Mouse (Mus musculus) midbrain, embryonic 14.5 days (tissue): Measurements from ENCODE around the gene Tcte2. TPM values are rescaled to one million over a fixed set of nuclear protein-coding genes. Genes with fewer than 3 reads are reported as not detected.

Source experiments
- ATAC-seq: fragments of 200-750 bp; cut with Nextera tagmentation; 2 replicates; pipeline ENCODE4 v1.8.0; 2017; ENCODE audit warnings: moderate number of reproducible peaks, moderate library complexity; ENCODE audit not compliant: low FRiP score, low TSS enrichment
- DNase-seq: peaks from one replicate; pipeline ENCODE4 v3.0.0-alpha.2; 2015
- H3K27ac ChIP-seq: fragments of 300-500 bp; sonication (generic); replicated peaks from 2 replicates; pipeline ENCODE4 v1.5.1; 2014; ENCODE audit warnings: mild to moderate bottlenecking, low read depth, low read length, moderate library complexity
- H3K27me3 ChIP-seq: fragments of 300-500 bp; sonication (generic); 2 replicates; pipeline ENCODE4 v1.6.1; 2014; ENCODE audit warnings: low read length, control low read depth, mixed read lengths; ENCODE audit not compliant: control insufficient read depth, insufficient read depth
- H3K36me3 ChIP-seq: fragments of 300-500 bp; sonication (generic); 2 replicates; pipeline ENCODE4 v1.6.1; 2014; ENCODE audit warnings: low read length, control low read depth; ENCODE audit not compliant: control insufficient read depth, insufficient read depth
- H3K4me1 ChIP-seq: fragments of 300-500 bp; sonication (generic); 2 replicates; pipeline ENCODE4 v1.6.1; 2014; ENCODE audit warnings: mild to moderate bottlenecking, antibody characterized with exemption, low read length, control low read depth; ENCODE audit not compliant: control insufficient read depth, insufficient read depth
- H3K4me2 ChIP-seq: fragments of 300-500 bp; sonication (generic); 2 replicates; pipeline ENCODE4 v1.6.1; 2014; ENCODE audit warnings: mild to moderate bottlenecking, low read length, moderate library complexity
- H3K4me3 ChIP-seq: fragments of 300-500 bp; sonication (generic); replicated peaks from 2 replicates; pipeline ENCODE4 v1.5.1; 2014; ENCODE audit warnings: low read depth, low read length
- H3K9ac ChIP-seq: fragments of 300-500 bp; sonication (generic); replicated peaks from 2 replicates; pipeline ENCODE4 v1.6.1; 2014; ENCODE audit warnings: mild to moderate bottlenecking, low read length, moderate library complexity
- H3K9me3 ChIP-seq: fragments of 300-500 bp; sonication (generic); 2 replicates; pipeline ENCODE4 v1.6.1; 2016; ENCODE audit warnings: low read length, control low read depth, mixed read lengths; ENCODE audit not compliant: control insufficient read depth
- WGBS: fragments of 180-500 bp; shearing (Covaris S2); extraction: QIAGEN DNeasy Blood & Tissue Kit; methylation state at CpG from one replicate; pipeline ENCODE4 v1.1.7; 2014; 5-methylcytosine and 5-hydroxymethylcytosine counted together
- polyA plus RNA-seq: library from polyadenylated mRNA; unstranded; fragments of >200 nt; fragmentation: Nextera tagmentation; extraction: Ambion mirVana; gene quantifications from 2 replicates; pipeline ENCODE4 v1.2.1, GENCODE M21; 2014

The Tcte2 gene
- polyA plus RNA-seq, 1 experiment from 2014 or later, result 23.0 TPM

GRCm38 (mm10) chr17:13754940-13755339, 6.7 kb downstream of the Tcte2 start:
- Histone ChIP-seq H3K9me3 (no peaks in the 10 kb centered on the region), H3K27ac (no peak overlapping the region)
- no peak for ATAC-seq

GRCm38 (mm10) chr17:13753918-13754317, 7.7 kb downstream of the Tcte2 start:
- H3K9ac ChIP-seq, result no peak overlapping the region
- no peak overlapping the region for H3K4me3 ChIP-seq
- no peak overlapping the region for H3K27ac ChIP-seq
- WGBS, result 70% methylated on average over 4 of the region's 4 CpGs
- ATAC-seq (no peak), DNase-seq (no peak)
- H3K4me2 ChIP-seq, result no peak overlapping the region
- H3K36me3 ChIP-seq, result no peaks in the 10 kb centered on the region
- peaks cover 15% of the 10 kb centered on the region for H3K4me1 ChIP-seq
- H3K9me3 ChIP-seq, result no peaks in the 10 kb centered on the region
- no peaks in the 10 kb centered on the region for H3K27me3 ChIP-seq

More at GRCm38 (mm10) chr17:13754940-13755339, 6.7 kb downstream of the Tcte2 start:
- H3K4me1 ChIP-seq, result peaks cover 15% of the 10 kb centered on the region
- no peaks in the 10 kb centered on the region for H3K36me3 ChIP-seq
- H3K27me3 ChIP-seq, result no peaks in the 10 kb centered on the region
- no peak overlapping the region for H3K4me3 ChIP-seq
- 76% methylated on average over 6 of the region's 6 CpGs for WGBS
- no peak for DNase-seq
- H3K4me2 ChIP-seq, result no peak overlapping the region
- no peak overlapping the region for H3K9ac ChIP-seq

GRCm38 (mm10) chr17:13749027-13749426, 12.6 kb downstream of the Tcte2 start:
- Histone ChIP-seq H3K4me1 (0 out of 2 replicates have a peak, but pooled peaks cover 11% of the 10 kb centered on the region), H3K9ac (no peak overlapping the region), H3K36me3 (no peaks in the 10 kb centered on the region), H3K27me3 (no peaks in the 10 kb centered on the region), H3K9me3 (no peaks in the 10 kb centered on the region), H3K27ac (no peak overlapping the region), H3K4me2 (no peak overlapping the region), H3K4me3 (no peak overlapping the region)
- DNase-seq, result no peak
- 93% methylated on average over 4 of the region's 4 CpGs for WGBS
- no peak for ATAC-seq

- H3K9ac ChIP-seq, result no peak overlapping the region
- H3K4me1 ChIP-seq, result 0 out of 2 replicates have a peak, but pooled peaks cover 11% of the 10 kb centered on the region
- H3K36me3 ChIP-seq, result no peaks in the 10 kb centered on the region
- WGBS, result 91% methylated on average over 9 of the region's 9 CpGs
- H3K27me3 ChIP-seq, result no peaks in the 10 kb centered on the region
- no peak overlapping the region for H3K27ac ChIP-seq
- no peaks in the 10 kb centered on the region for H3K9me3 ChIP-seq
- ATAC-seq (no peak), DNase-seq (no peak)
- H3K4me3 ChIP-seq, result no peak overlapping the region
- no peak overlapping the region for H3K4me2 ChIP-seq
Measured at GRCm38 (mm10) chr17:13747681-13748080, 13.9 kb downstream of the Tcte2 start.

- Histone ChIP-seq H3K4me2 (no peak overlapping the region), H3K27ac (no peak overlapping the region), H3K4me3 (no peak overlapping the region), H3K27me3 (no peaks in the 10 kb centered on the region), H3K4me1 (0 out of 2 replicates have a peak, but pooled peaks cover 11% of the 10 kb centered on the region), H3K9ac (no peak overlapping the region), H3K9me3 (no peaks in the 10 kb centered on the region), H3K36me3 (no peaks in the 10 kb centered on the region)
- DNase-seq, result no peak
- 79% methylated on average over 6 of the region's 6 CpGs for WGBS
- ATAC-seq, result no peak
Measured at GRCm38 (mm10) chr17:13746330-13746729, 15.3 kb downstream of the Tcte2 start.

GRCm38 (mm10) chr17:13745373-13745772, 16.3 kb downstream of the Tcte2 start:
- Histone ChIP-seq H3K4me3 (no peak overlapping the region), H3K27me3 (no peaks in the 10 kb centered on the region), H3K36me3 (no peaks in the 10 kb centered on the region), H3K4me2 (no peak overlapping the region), H3K27ac (0 out of 2 replicates have a peak overlapping the region, but pooled peaks have one; percentile 22), H3K9me3 (no peaks in the 10 kb centered on the region), H3K4me1 (0 out of 2 replicates have a peak, but pooled peaks cover 7% of the 10 kb centered on the region), H3K9ac (peak overlapping the region; percentile 18; the same call in 1 of the 2 replicates)
- 39% methylated on average over 2 of the region's 2 CpGs for WGBS
- ATAC-seq (peak; percentile 41; the same call in 1 of the 2 replicates), DNase-seq (peak; percentile 57)

- H3K36me3 ChIP-seq, result no peaks in the 10 kb centered on the region
- H3K4me1 ChIP-seq, result 0 out of 2 replicates have a peak, but pooled peaks cover 7% of the 10 kb centered on the region
- no peak overlapping the region for H3K4me3 ChIP-seq
- no peaks in the 10 kb centered on the region for H3K27me3 ChIP-seq
- no peak for ATAC-seq
- H3K9ac ChIP-seq, result no peak overlapping the region; the same call in 1 of the 2 replicates
- H3K9me3 ChIP-seq, result no peaks in the 10 kb centered on the region
- no peak overlapping the region for H3K4me2 ChIP-seq
- DNase-seq, result peak; percentile 67
- H3K27ac ChIP-seq, result 0 out of 2 replicates have a peak overlapping the region, but pooled peaks have one; percentile 22
- WGBS, result 64% methylated on average over 4 of the region's 4 CpGs
Measured at GRCm38 (mm10) chr17:13744824-13745223, 16.8 kb downstream of the Tcte2 start.

- no peak for ATAC-seq
- 81% methylated on average over 6 of the region's 6 CpGs for WGBS
- Histone ChIP-seq H3K4me1 (0 out of 2 replicates have a peak, but pooled peaks cover 7% of the 10 kb centered on the region), H3K9me3 (no peaks in the 10 kb centered on the region), H3K4me3 (no peak overlapping the region), H3K27me3 (no peaks in the 10 kb centered on the region), H3K4me2 (no peak overlapping the region), H3K36me3 (no peaks in the 10 kb centered on the region), H3K27ac (peak overlapping the region; percentile 8; the same call in 1 of the 2 replicates), H3K9ac (no peak overlapping the region)
- no peak for DNase-seq
Measured at GRCm38 (mm10) chr17:13744219-13744618, 17.4 kb downstream of the Tcte2 start.

GRCm38 (mm10) chr17:13743709-13744079, 17.9 kb downstream of the Tcte2 start:
- peak overlapping the region; percentile 8; the same call in 1 of the 2 replicates for H3K27ac ChIP-seq
- no peaks in the 10 kb centered on the region for H3K9me3 ChIP-seq
- H3K36me3 ChIP-seq, result no peaks in the 10 kb centered on the region
- DNase-seq (no peak), ATAC-seq (no peak)
- H3K9ac ChIP-seq, result peak overlapping the region; percentile 2; the same call in 1 of the 2 replicates
- 0 out of 2 replicates have a peak, but pooled peaks cover 7% of the 10 kb centered on the region for H3K4me1 ChIP-seq
- WGBS, result 60% methylated on average over 5 of the region's 5 CpGs
- H3K4me2 ChIP-seq, result no peak overlapping the region
- no peak overlapping the region for H3K4me3 ChIP-seq
- no peaks in the 10 kb centered on the region for H3K27me3 ChIP-seq
